Mouse (Mus musculus): ENCODE data around the gene Gm3264. TPM values are rescaled to one million over a fixed set of nuclear protein-coding genes. Genes with fewer than 3 reads are reported as not detected.

Gene Gm3264
- not detected in 2 replicates for total RNA-seq (2023)

GRCm38 (mm10) chr14:4855299-4855980 lies at the start of gene Gm3264:
TSS of gene Gm3264 (plus strand) at chr14:4855576.

DNA sequence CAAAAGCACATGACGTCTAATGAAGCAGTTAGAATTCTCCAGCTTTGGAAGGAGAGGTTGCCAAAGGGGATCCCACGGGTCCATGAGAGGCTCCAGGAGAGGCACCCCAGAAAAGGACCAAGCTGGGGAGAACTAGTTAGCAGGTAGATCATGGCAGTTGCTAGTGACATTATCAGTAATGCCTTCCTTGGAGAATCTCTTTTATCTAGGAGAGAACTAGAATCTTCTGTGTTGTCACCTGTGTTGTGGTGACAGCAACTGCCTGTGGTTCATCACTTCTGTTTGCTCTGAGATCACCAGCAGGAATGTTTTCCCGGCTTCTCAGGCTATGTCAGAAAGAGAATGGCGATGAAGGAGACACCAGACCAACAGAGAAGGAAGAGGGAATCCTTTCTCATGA lies 17.6 kb upstream of the Gm3264 start, which contains the start of gene Gm3269:
TSS of gene Gm3269 (plus strand) at position 301 of the 400 bp plus-strand sequence.

GRCm38 (mm10) chr14:4892116-4892515 lies 36.7 kb downstream of the Gm3264 start, which contains the start of gene Gm3278:
TSS of gene Gm3278 (plus strand) at chr14:4892416.

Other genes starting within 250 kb of the Gm3264 start
- gene Gm8159, start 223.2 kb upstream of the Gm3264 start, total RNA-seq (2023): not detected in 2 replicates
- not detected in 2 replicates for gene Gm3239, start 191.4 kb upstream of the Gm3264 start, total RNA-seq (2023)
- gene Gm7876, start 146.3 kb upstream of the Gm3264 start, total RNA-seq (2023): not detected in 2 replicates
- gene Gm3252, start 128.8 kb upstream of the Gm3264 start, total RNA-seq (2023): not detected in 2 replicates
- not detected in 2 replicates for gene Gm9602, start 79.2 kb upstream of the Gm3264 start, total RNA-seq (2023)
- gene Gm3269, start 17.5 kb upstream of the Gm3264 start, total RNA-seq (2023): not detected in 2 replicates
- not detected in 2 replicates for gene Gm3278, start 36.8 kb downstream of the Gm3264 start, total RNA-seq (2023)
- gene Gm8297, start 128.4 kb downstream of the Gm3264 start, total RNA-seq (2023): not detected in 2 replicates
- gene Gm3298, start 160.3 kb downstream of the Gm3264 start, total RNA-seq (2023): not detected in 2 replicates
- not detected in 2 replicates for gene 4930555G01Rik, start 195.1 kb downstream of the Gm3264 start, total RNA-seq (2023)
- not detected in 2 replicates for gene Gm8281, start 215.5 kb downstream of the Gm3264 start, total RNA-seq (2023)

Data from neutrophil, adult 65 days (primary cell).